Mouse (Mus musculus) c-Kit-positive CD71-negative TER-119-negative erythroid progenitor cells, embryonic 14.5 days (primary cell): ENCODE data around the gene Cks2.
A peak's percentile ranks its signal among the peaks of the same experiment; 100 is the strongest.
"Not testable (repeated sequence)": the region's sequence is repeated elsewhere in the genome, so short reads cannot be mapped to it uniquely, and the experiment has no call there.

Experiments used
- DNase-seq: peaks from one replicate; pipeline ENCODE4 v3.0.0-alpha.2; 2013; ENCODE audit warnings: low read depth

Gene Cks2

GRCm38 (mm10) chr13:51641424-51641823 lies 3.6 kb upstream of the Cks2 start:
- no peak for DNase-seq

- no peak for DNase-seq
Measured at GRCm38 (mm10) chr13:51642171-51642778, 2.8 kb upstream of the Cks2 start.

GRCm38 (mm10) chr13:51643924-51644828 lies 856 bp upstream of the Cks2 start:
- DNase-seq: no peak

DNA sequence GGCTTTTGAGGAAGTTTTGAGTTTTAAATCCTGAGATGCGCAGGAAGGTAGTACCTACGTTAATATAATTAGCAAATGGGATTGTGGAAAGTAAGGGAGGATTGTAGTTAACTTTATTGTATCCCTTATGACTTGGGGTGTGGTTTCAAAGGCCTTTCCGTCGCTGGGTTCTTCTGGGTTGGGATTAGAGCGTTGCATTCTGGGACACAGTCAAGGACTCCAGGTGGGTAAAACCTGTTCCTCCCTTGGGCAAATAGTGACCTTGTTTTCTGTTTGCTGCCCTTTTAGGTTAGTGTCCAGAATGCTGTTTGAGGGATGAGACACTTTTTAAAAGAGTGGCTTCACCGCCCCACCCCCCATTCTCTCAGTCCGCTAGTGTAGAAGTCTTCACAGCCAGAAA lies 840 bp downstream of the Cks2 start:
- no peak for DNase-seq

DNA sequence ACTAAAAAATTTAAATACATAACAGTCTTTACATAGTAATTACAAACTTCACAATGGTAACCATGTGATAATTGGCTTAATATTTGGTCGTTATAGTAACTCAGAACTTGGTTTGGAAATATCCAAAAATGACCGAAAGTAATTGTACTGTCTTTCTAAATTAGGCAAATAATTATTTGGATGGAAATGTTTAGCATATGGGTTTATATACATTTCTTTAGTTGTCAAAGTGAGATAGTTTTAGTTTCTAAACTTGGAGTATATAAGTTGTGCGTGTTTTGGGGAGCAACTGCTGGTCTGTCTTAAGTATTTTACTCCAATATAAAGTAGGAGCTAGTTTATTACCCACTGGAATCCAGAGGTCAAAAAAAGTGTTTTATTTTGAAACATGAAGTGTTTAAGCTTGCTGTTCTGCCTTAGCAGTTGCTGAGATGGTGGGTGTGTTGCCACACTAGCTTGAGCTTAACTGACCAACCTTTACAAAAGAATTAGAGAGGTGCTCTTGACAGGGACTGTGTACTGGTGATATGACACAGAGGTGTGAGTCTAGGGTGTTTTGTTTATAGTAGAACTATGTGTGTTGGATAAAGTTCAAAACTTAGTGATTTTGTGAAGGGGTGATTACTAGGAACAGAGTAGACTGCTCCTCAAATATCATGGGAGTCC lies 1.5 kb downstream of the Cks2 start:
- no peak for DNase-seq

GRCm38 (mm10) chr13:51647770-51648169 lies 2.7 kb downstream of the Cks2 start:
- DNase-seq: no peak

- no peak for DNase-seq
Measured at GRCm38 (mm10) chr13:51648237-51648636, 3.2 kb downstream of the Cks2 start.

DNA sequence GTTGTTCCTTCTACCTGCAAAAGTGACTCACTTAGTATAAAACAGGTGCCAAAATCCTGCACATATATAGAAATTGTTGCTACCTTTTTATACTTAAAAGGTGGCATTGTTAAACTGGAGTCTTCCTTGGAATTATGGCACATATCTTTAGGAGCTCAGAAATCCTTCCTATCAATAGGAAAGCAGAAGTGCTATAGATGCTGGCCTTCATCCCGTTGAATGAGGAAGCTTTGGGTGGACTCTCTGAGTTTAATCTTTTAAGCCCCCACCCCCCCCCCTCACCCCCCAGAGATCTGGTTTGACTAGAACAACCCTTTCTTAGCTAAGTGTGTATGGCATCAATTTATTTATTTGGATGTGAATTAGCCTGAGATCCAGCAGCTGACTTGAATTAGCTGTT lies 4.7 kb downstream of the Cks2 start:
- DNase-seq: no peak

- peak; percentile 89 for DNase-seq
Measured at GRCm38 (mm10) chr13:51651408-51652064, 6.5 kb downstream of the Cks2 start, which contains the start of gene Secisbp2. Gene Secisbp2, plus strand, starts transcription at chr13:51651697.

DNA sequence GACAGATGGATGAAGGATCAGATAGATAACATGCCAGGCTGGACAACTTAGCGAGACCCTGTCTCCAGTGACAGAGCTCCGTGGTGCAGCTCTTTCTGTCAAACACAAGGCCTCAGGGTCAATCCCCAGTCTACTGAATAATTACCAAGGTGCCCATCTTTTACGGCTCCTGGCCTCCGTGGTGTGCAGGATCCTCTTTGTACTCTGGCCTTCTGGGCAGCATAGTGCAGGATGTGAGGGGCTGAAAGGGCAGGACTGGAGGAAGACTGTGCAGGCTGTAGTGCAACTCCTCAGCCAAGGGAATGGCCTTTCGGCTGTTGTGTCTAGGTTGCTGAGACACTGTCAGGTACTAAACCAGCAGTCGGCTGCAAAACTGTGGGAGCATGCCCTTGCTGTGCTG lies 8.1 kb downstream of the Cks2 start:
- DNase-seq: no peak

GRCm38 (mm10) chr13:51653961-51654360 lies 8.9 kb downstream of the Cks2 start:
- no peak for DNase-seq

DNA sequence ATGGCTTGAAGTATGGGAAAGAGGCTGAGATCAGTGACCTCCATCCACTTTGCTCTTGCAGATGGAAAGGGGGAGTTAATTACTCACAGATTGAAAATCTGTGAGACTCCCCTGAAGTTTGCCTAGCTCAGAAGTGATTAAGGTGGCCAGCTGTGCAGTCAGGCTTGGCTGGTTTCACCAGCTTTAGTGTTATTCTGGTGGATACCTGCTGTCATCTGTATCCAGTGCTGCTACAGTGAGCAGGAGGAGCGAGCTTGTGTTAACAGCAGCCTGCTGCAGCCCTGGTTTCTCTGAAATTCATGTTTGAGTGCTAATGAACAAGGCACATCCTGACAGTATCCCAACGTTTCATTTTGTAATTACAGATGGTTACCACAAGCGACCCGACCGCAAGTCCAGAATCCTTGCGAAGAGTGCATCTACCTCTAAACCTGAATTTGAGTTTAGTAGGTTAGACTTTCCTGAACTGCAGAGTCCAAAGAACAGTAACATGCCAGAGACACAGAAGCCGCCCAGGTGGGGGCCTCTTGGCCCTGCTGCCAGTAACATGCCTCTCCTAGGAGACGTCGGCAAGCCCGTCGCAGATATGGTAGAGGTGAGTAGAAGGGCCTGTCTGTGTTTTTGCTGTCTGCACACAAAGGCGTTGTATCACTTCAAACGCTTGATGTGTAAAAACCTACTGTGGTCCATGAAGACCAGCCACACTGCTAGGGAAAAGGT lies 11.6 kb downstream of the Cks2 start:
- DNase-seq: no peak

DNA sequence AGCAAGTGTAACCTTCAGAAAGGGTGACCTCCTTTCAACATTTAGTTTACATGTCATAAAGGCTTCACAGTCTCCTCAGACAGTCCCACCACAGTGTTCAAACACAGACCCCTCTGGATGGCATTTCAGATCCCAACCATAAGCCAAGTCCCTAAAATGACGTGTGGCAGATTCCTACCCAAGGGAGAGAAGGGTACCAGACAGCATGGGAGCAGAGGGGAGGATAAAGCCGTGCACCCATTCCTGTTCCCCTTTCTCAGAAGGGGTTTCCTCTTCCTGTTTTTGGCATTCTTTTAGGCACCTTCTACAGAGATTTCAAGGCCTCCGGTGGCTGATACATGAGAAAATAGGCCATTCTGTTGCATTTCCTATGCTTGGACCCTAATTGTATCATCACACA lies 13.1 kb downstream of the Cks2 start:
- DNase-seq: no peak

DNA sequence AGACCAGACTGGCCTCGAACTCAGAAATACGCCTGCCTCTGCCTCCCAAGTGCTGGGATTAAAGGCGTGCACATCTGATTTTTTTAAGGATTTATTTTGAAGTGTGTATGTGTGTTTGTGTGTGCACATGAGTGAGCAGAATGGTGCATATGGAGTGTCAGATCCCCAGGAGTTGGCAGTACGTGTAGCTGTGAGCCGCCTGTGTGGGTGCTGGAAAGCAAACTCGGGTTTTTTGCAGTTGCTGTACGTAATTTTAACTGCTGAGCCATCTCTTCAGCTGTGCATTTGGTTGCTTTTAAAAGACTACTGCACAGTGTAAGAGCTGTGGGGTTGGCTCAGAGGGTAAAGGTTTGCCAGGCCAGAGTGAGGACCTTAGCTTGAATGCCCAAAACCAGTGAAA lies 14.5 kb downstream of the Cks2 start:
- no peak for DNase-seq

DNA sequence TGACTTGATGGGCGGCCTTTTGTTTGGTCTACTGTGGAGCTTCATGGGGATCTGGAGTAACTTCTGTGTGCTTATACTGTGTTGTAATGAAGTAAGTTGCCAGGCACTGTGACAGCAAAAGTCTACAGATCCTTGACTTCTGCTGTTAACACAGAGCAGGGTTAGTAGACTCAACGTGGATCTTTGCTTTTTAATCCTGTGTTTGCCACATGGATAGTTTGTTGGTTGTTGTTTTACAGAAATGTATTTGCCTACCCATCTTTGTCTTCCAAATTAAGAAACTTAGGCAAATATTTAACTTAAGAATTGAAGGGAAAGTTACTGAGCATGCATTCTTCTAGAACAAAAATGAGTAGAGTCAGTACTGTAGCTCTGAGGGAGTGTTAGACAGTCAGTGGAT lies 18.5 kb downstream of the Cks2 start:
- DNase-seq: no peak

DNA sequence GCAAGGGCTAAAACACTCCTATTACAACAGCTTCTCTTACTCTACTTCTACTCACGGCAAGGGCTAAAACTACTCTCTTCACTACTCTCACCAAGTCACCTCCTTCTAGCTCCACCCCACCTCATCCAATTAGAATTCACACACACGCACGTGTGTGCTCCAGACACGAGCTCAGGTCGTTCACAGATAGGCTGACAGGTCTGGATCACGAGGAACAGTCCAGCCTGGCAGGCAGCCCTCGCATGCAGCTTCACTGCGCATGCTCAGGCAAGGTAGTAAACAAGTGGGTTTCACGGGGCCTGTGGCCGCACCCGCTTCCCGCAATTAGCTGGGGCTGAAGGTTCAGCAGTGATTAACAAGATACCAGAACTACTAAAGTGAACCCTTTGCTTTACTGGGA lies 23.2 kb downstream of the Cks2 start:
- not testable (repeated sequence) for DNase-seq

DNA sequence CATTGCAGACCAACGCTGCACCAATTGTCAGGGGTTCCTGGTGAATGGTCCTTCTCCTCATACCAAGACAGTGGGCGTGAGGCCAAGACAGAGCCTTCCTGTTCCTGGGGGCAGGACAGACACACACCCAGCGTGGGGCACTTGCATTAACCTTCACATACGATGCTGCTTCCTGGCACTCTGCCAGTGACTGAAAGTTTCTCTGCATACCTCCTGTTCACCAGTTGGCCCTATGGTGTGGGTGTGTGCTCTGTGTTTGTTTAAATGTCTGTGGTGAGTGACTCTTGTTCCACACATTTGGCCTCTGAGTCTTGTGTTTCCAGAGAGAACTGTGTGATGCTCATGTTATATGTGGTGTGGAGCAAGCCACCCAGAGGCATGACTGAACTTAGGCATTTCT lies 31.6 kb downstream of the Cks2 start:
- DNase-seq: no peak

- no peak for DNase-seq
Measured at GRCm38 (mm10) chr13:51677041-51677440, 32.0 kb downstream of the Cks2 start.

- no peak for DNase-seq
Measured at GRCm38 (mm10) chr13:51677630-51678185, 32.7 kb downstream of the Cks2 start.

GRCm38 (mm10) chr13:51678687-51679086 lies 33.7 kb downstream of the Cks2 start:
- DNase-seq: no peak

GRCm38 (mm10) chr13:51679332-51679731 lies 34.3 kb downstream of the Cks2 start:
- DNase-seq: no peak
